Mouse (Mus musculus) myocyte (in vitro differentiated cells): ENCODE measurements at regions not wholly inside any gene's neighbourhood (a gene's known extent, or its start where the extent isn't known, plus 50 kb on each side); places are given as distances from the start of the nearest gene placed in this dataset.

Experiments
- H3K27me3 ChIP-seq: one replicate; pipeline ENCODE4 v1.6.1; 2011; ENCODE audit not compliant: control insufficient read depth, insufficient read depth, insufficient read length
- H3K36me3 ChIP-seq: one replicate; pipeline ENCODE4 v1.6.1; 2011; ENCODE audit not compliant: control insufficient read depth, insufficient read depth
- H3K4me2 ChIP-seq: one replicate; pipeline ENCODE4 v1.6.1; 2011; ENCODE audit warnings: low read depth, control low read depth
- H3K4me3 ChIP-seq: one replicate; pipeline ENCODE4 v1.5.1; 2011; ENCODE audit warnings: mild to moderate bottlenecking, control low read depth, moderate library complexity
- H3K79me2 ChIP-seq: one replicate; pipeline ENCODE4 v1.6.1; 2011; ENCODE audit not compliant: control insufficient read depth, insufficient read depth
- H3ac ChIP-seq: one replicate; pipeline ENCODE4 v1.6.1; 2011; ENCODE audit not compliant: control insufficient read depth, insufficient read length
- CEBPB ChIP-seq: IDR thresholded peaks from 2 replicates; pipeline ENCODE4 v1.6.1; 2011; ENCODE audit warnings: mild to moderate bottlenecking, moderate library complexity; ENCODE audit not compliant: poor library complexity, insufficient read depth, severe bottlenecking
- E2F4 ChIP-seq: IDR thresholded peaks from one replicate; pipeline ENCODE4 v1.6.1; 2011; ENCODE audit warnings: mild to moderate bottlenecking, control low read depth, moderate library complexity; ENCODE audit not compliant: insufficient read depth
- MAX ChIP-seq: IDR thresholded peaks from one replicate; pipeline ENCODE4 v1.6.1; 2011; ENCODE audit warnings: low read depth, mild to moderate bottlenecking, control low read depth
- MYOD1 ChIP-seq, 3 experiments: IDR thresholded peaks; one replicate each; pipeline ENCODE4 v1.6.1; 2011; ENCODE audit warnings: control low read depth in 2 of 3, low read depth in 2 of 3, mild to moderate bottlenecking in 2 of 3, moderate library complexity in 1 of 3; ENCODE audit not compliant: insufficient read length in 2 of 3, control insufficient read depth in 1 of 3
- MYOG ChIP-seq, 3 experiments: IDR thresholded peaks; one replicate each; pipeline ENCODE4 v1.6.1; 2011; ENCODE audit warnings: control low read depth in 2 of 3, low read depth in 2 of 3, mild to moderate bottlenecking in 2 of 3; ENCODE audit not compliant: insufficient read length in 2 of 3, control insufficient read depth in 1 of 3, insufficient read depth in 1 of 3
- POLR2A ChIP-seq: IDR thresholded peaks from one replicate; pipeline ENCODE4 v1.6.1; 2011; ENCODE audit warnings: low read depth, mild to moderate bottlenecking, control low read depth, moderate library complexity; ENCODE audit not compliant: insufficient read length
- POLR2AphosphoS2 ChIP-seq: IDR thresholded peaks from one replicate; pipeline ENCODE4 v1.6.1; 2011; ENCODE audit warnings: low read depth, control low read depth; ENCODE audit not compliant: insufficient read length
- REST ChIP-seq: IDR thresholded peaks from one replicate; pipeline ENCODE4 v1.6.1; 2011; ENCODE audit warnings: mild to moderate bottlenecking, control low read depth, moderate library complexity; ENCODE audit not compliant: insufficient read depth, insufficient read length
- SRF ChIP-seq: IDR thresholded peaks from one replicate; pipeline ENCODE4 v1.6.1; 2011; ENCODE audit warnings: low read depth; ENCODE audit not compliant: control insufficient read depth, insufficient read length
- TCF12 ChIP-seq: IDR thresholded peaks from one replicate; pipeline ENCODE4 v1.6.1; 2011; ENCODE audit warnings: mild to moderate bottlenecking, control low read depth; ENCODE audit not compliant: poor library complexity, insufficient read depth, severe bottlenecking
- TCF3 ChIP-seq: IDR thresholded peaks from one replicate; pipeline ENCODE4 v1.6.1; 2011; ENCODE audit warnings: low read depth, control low read depth; ENCODE audit not compliant: insufficient read length
- USF1 ChIP-seq: IDR thresholded peaks from one replicate; pipeline ENCODE4 v1.6.1; 2011; ENCODE audit warnings: low read depth, mild to moderate bottlenecking, control low read depth, moderate library complexity

- TF ChIP-seq MYOD1 (IDR thresholded peaks at IDR 0.05; ENCODE audit: control insufficient read depth in 1 of 3, insufficient read length in 2 of 3, low read depth in 2 of 3) (peak in 2 of 3 experiments; percentile 35 to 71), MAX (no peak), MYOG (IDR thresholded peaks at IDR 0.05; ENCODE audit: control insufficient read depth in 1 of 3, insufficient read depth in 1 of 3, insufficient read length in 2 of 3, low read depth in 2 of 3) (peak in 1 of 3 experiments; percentile 70), TCF3 (peak; percentile 8)
- Histone ChIP-seq H3K27me3 (no peaks in the 10 kb centered on the region), H3K4me2 (peak overlapping the region; percentile 16), H3K79me2 (no peaks in the 10 kb centered on the region), H3K36me3 (no peaks in the 10 kb centered on the region), H3ac (no peak overlapping the region), H3K4me3 (no peak overlapping the region)
Observed at GRCm38 (mm10) chr14:25371661-25372060, 87.3 kb upstream of the Zmiz1 start.

- no peaks in the 10 kb centered on the region for H3K36me3 ChIP-seq
- TF ChIP-seq TCF12: no peak
- no peak for TF ChIP-seq CEBPB
- TF ChIP-seq POLR2AphosphoS2: no peak
- TF ChIP-seq MYOG (IDR thresholded peaks at IDR 0.05; ENCODE audit: control insufficient read depth in 1 of 3, insufficient read depth in 1 of 3, insufficient read length in 2 of 3, low read depth in 2 of 3): no peak
- TF ChIP-seq E2F4: no peak
- no peak for TF ChIP-seq REST
- no peak overlapping the region for H3ac ChIP-seq
- H3K4me3 ChIP-seq: no peak overlapping the region
- H3K27me3 ChIP-seq: no peaks in the 10 kb centered on the region
- H3K4me2 ChIP-seq: peak overlapping the region; percentile 3
- H3K79me2 ChIP-seq: no peaks in the 10 kb centered on the region
Observed at GRCm38 (mm10) chr14:25372581-25372980, 86.4 kb upstream of the Zmiz1 start.

GRCm38 (mm10) chr14:25373167-25373566 lies 85.8 kb upstream of the Zmiz1 start:
- no peaks in the 10 kb centered on the region for H3K27me3 ChIP-seq

GRCm38 (mm10) chr14:25375001-25375400 lies 84.0 kb upstream of the Zmiz1 start:
- Histone ChIP-seq H3K27me3 (no peaks in the 10 kb centered on the region), H3K79me2 (peaks cover 10% of the 10 kb centered on the region), H3ac (no peak overlapping the region), H3K4me2 (no peak overlapping the region), H3K4me3 (no peak overlapping the region), H3K36me3 (no peaks in the 10 kb centered on the region)
- TF ChIP-seq SRF (no peak), TCF3 (no peak), USF1 (no peak), POLR2A (no peak)

More at GRCm38 (mm10) chr14:25373167-25373566, 85.8 kb upstream of the Zmiz1 start:
- H3ac ChIP-seq: no peak overlapping the region
- no peak overlapping the region for H3K4me2 ChIP-seq
- no peak overlapping the region for H3K4me3 ChIP-seq
- H3K79me2 ChIP-seq: no peaks in the 10 kb centered on the region
- TF ChIP-seq USF1 (no peak), MAX (no peak), SRF (no peak), POLR2A (no peak), TCF3 (no peak), POLR2AphosphoS2 (no peak), TCF12 (no peak), E2F4 (no peak), MYOD1 (IDR thresholded peaks at IDR 0.05; ENCODE audit: control insufficient read depth in 1 of 3, insufficient read length in 2 of 3, low read depth in 2 of 3) (no peak), MYOG (IDR thresholded peaks at IDR 0.05; ENCODE audit: control insufficient read depth in 1 of 3, insufficient read depth in 1 of 3, insufficient read length in 2 of 3, low read depth in 2 of 3) (no peak), CEBPB (no peak), REST (no peak)
- no peaks in the 10 kb centered on the region for H3K36me3 ChIP-seq

DNA sequence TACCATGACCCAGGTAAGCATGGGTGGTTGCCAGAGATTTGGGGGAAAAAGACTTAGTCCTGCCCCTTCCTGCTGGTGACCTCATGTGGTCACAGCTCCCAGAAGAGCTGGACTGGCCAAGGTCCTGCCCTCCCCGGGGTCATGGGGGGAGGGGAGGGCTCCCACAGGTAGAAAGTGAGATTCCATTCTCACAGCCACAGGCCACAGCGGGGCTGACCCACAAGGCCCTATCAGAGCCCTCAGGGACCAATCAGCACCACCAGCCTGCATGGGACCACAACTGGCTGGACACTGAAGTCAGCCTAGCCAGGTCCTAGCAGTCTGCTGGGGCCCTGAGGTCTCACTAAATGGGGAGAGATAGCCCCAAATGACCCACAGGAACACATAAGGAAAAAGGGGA lies 81.9 kb upstream of the Zmiz1 start:
- Histone ChIP-seq H3K4me2 (peak overlapping the region; percentile 85), H3K79me2 (peaks cover 15% of the 10 kb centered on the region), H3K4me3 (peak overlapping the region; percentile 34), H3K27me3 (no peaks in the 10 kb centered on the region), H3ac (no peak overlapping the region), H3K36me3 (no peaks in the 10 kb centered on the region)
- no peak for TF ChIP-seq POLR2A
- no peak for TF ChIP-seq TCF3
- no peak for TF ChIP-seq USF1
- TF ChIP-seq SRF: no peak
- no peak for TF ChIP-seq TCF12
- TF ChIP-seq E2F4: no peak
- TF ChIP-seq MYOD1 (IDR thresholded peaks at IDR 0.05; ENCODE audit: control insufficient read depth in 1 of 3, insufficient read length in 2 of 3, low read depth in 2 of 3): no peak
- no peak for TF ChIP-seq POLR2AphosphoS2
- no peak for TF ChIP-seq MAX
- TF ChIP-seq REST: no peak
- no peak for TF ChIP-seq MYOG (IDR thresholded peaks at IDR 0.05; ENCODE audit: control insufficient read depth in 1 of 3, insufficient read depth in 1 of 3, insufficient read length in 2 of 3, low read depth in 2 of 3)
- TF ChIP-seq CEBPB: no peak
